14 mouse cellular contexts compared by ENCODE assay signal in genomic region chr14:54379571-54379970, GRCm38 (mm10).
"Had no signal": no experiment of that assay in that cellular context is flagged by ENCODE, and none has a peak within 500 bp of the region (broad histone marks: within the 10 kb centered on the region; RNA-seq: fewer than 3 reads in every experiment).

No protein-coding gene starts in this region.

- H3K9ac ChIP-seq: limb, embryonic 12.5 days; liver, embryonic 14.5 days; midbrain, embryonic 12.5 days; neural tube, embryonic 13.5 days had no signal

- DNase-seq: kidney, adult 2 months; kidney, postnatal 14 days; lung, adult 18-20 months; lung, postnatal 10 days; retina, postnatal 1 day; thymus, postnatal 14 days had no signal

- ATAC-seq: hindbrain, embryonic 16.5 days; inflammation-experienced regulatory T-cells, adult 6 months; midbrain, embryonic 16.5 days had no signal

- H3K9me3 ChIP-seq: limb, embryonic 12.5 days; midbrain, embryonic 12.5 days; neural tube, embryonic 13.5 days had no signal

- H3K27ac ChIP-seq: left cerebral cortex, adult 2 months; limb, embryonic 12.5 days; liver, embryonic 14.5 days; midbrain, embryonic 12.5 days; neural tube, embryonic 13.5 days had no signal

- H3K27me3 ChIP-seq: limb, embryonic 12.5 days; midbrain, embryonic 12.5 days; neural tube, embryonic 13.5 days had no signal

- H3K4me3 ChIP-seq: left cerebral cortex, adult 2 months; limb, embryonic 12.5 days; midbrain, embryonic 12.5 days; neural tube, embryonic 13.5 days had no signal

- H3K36me3 ChIP-seq: limb, embryonic 12.5 days; midbrain, embryonic 12.5 days; neural tube, embryonic 13.5 days had no signal

- H3K4me2 ChIP-seq: limb, embryonic 12.5 days; midbrain, embryonic 12.5 days; neural tube, embryonic 13.5 days had no signal

- H3K4me1 ChIP-seq: midbrain, embryonic 12.5 days; neural tube, embryonic 13.5 days had no signal
